Mouse (Mus musculus) liver, embryonic 14.5 days (tissue): ENCODE data around the gene Hes6. TPM values are rescaled to one million over a fixed set of nuclear protein-coding genes. Genes with fewer than 3 reads are reported as not detected.

Experiments used
- ATAC-seq: fragments of 200-750 bp; cut with Nextera tagmentation; 2 replicates; pipeline ENCODE4 v1.8.0; 2017; ENCODE audit warnings: moderate number of reproducible peaks, mild to moderate bottlenecking, moderate library complexity; ENCODE audit not compliant: insufficient read depth
- DNase-seq, 3 experiments: peaks; one replicate each; pipeline ENCODE4 v3.0.0-alpha.2; 2012 to 2013; ENCODE audit warnings: low read depth in 3 of 3, low spot score in 3 of 3
- H3K27ac ChIP-seq: fragments of 300-500 bp; sonication (generic); 2 replicates; pipeline ENCODE4 v1.5.1; 2014; ENCODE audit warnings: moderate library complexity, mild to moderate bottlenecking, control low read depth, inconsistent platforms
- H3K27me3 ChIP-seq: fragments of 300-500 bp; sonication (generic); 2 replicates; pipeline ENCODE4 v1.6.1; 2014; ENCODE audit warnings: mild to moderate bottlenecking, low read length, moderate library complexity; ENCODE audit not compliant: control insufficient read depth, insufficient read depth
- H3K36me3 ChIP-seq: fragments of 300-500 bp; sonication (generic); replicated peaks from 2 replicates; pipeline ENCODE4 v1.6.1; 2014; ENCODE audit warnings: low read depth; ENCODE audit not compliant: control insufficient read depth, insufficient read depth
- H3K4me1 ChIP-seq, 2 experiments: fragments of 200-500 bp in 1 of 2; fragments of 300-500 bp in 1 of 2; sonication (generic) in 1 of 2; replicated peaks; 2 replicates each; pipeline ENCODE4 v1.6.1; 2012 to 2014; ENCODE audit warnings: antibody characterized with exemption in 1 of 2, inconsistent platforms in 1 of 2, low read length in 1 of 2; ENCODE audit not compliant: control insufficient read depth in 2 of 2, insufficient read depth in 2 of 2
- H3K4me2 ChIP-seq: fragments of 300-500 bp; sonication (generic); 2 replicates; pipeline ENCODE4 v1.6.1; 2014; ENCODE audit warnings: low read depth, mild to moderate bottlenecking, control low read depth, moderate library complexity
- H3K4me3 ChIP-seq, 2 experiments: fragments of 200-500 bp in 1 of 2; fragments of 300-500 bp in 1 of 2; sonication (generic) in 1 of 2; 2 replicates each; pipeline ENCODE4 v1.5.1; 2012 to 2014; ENCODE audit warnings: low read depth in 2 of 2, low read length in 2 of 2, mild to moderate bottlenecking in 2 of 2, control low read depth in 1 of 2, inconsistent platforms in 1 of 2, moderate library complexity in 1 of 2; ENCODE audit not compliant: insufficient read depth in 1 of 2
- H3K9ac ChIP-seq: fragments of 300-500 bp; sonication (generic); replicated peaks from 2 replicates; pipeline ENCODE4 v1.6.1; 2014; ENCODE audit warnings: mild to moderate bottlenecking, control low read depth, moderate library complexity
- H3K9me3 ChIP-seq: fragments of 300-500 bp; sonication (generic); 2 replicates; pipeline ENCODE4 v1.6.1; 2016; ENCODE audit warnings: low read length, mixed read lengths; ENCODE audit not compliant: control insufficient read depth
- CTCF ChIP-seq: IDR thresholded peaks from 2 replicates; pipeline ENCODE4 v1.5.1; 2016; ENCODE audit warnings: antibody characterized with exemption, low read depth, control low read depth
- EP300 ChIP-seq: IDR thresholded peaks from 2 replicates; pipeline ENCODE4 v1.6.1; 2016; ENCODE audit warnings: antibody characterized with exemption, low read depth
- WGBS: fragments of 180-500 bp; shearing (Covaris S2); extraction: QIAGEN DNeasy Blood & Tissue Kit; methylation state at CpG from one replicate; pipeline ENCODE4 v1.1.7; 2014; ENCODE audit not compliant: insufficient replicate concordance; 5-methylcytosine and 5-hydroxymethylcytosine counted together
- polyA plus RNA-seq, 2 experiments: library from polyadenylated mRNA; depleted of rRNA in 1 of 2; stranded (reverse) in 1 of 2; unstranded in 1 of 2; fragments of >200 nt; fragmentation: Nextera tagmentation in 1 of 2; extraction: Ambion mirVana in 1 of 2; gene quantifications; 2 replicates each; pipeline versions ENCODE4 v1.2.1 to v1.2.3; 2012 to 2014

Hes6 gene
- polyA plus RNA-seq, 2 experiments = 11.2 to 15.1 TPM

DNA sequence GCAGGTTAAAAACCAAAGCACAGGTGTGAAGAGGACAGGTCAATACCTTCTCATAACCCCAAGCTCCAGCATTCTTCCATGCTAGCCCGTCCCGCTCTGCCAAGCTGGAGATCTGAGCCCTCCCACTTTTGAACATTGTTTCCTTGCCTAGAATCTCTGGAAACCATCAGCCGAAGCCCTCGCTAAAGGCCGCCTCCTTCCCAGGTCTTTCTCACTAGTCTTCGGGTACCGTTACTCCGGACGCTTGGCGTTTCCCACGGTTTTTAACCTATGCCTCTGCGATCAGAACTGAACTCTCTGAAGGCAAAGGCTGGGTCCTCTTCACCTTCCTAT, 15.9 kb downstream of the Hes6 start:
- under 1% methylated on average over 12 of the region's 12 CpGs for WGBS
- ATAC-seq = no peak
- peaks cover 22% of the 10 kb centered on the region for H3K36me3 ChIP-seq

DNA sequence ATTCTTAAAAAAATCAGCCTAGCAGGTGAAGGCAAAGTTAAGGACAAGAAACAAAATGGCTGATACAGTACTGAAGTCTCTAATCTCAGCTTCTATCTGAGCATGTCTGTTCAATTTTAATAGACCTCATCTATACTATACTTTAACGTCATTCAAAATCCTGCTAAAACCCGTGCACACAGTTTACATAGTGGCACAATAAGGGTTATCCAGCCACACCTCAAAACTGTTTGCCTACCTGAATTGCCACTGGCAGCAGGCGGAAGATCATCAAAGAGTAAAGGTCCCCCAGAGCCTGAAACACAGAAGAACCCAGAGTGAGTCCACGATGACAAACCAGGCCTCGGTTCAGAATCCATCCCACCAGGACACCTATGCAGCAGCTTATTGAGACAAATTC, 23.5 kb downstream of the Hes6 start:
- H3K4me2 ChIP-seq = no peak overlapping the region
- H3K9ac ChIP-seq = no peak overlapping the region
- 81% methylated on average over 5 of the region's 5 CpGs for WGBS
- no peaks in the 10 kb centered on the region for H3K9me3 ChIP-seq
- no peaks in the 10 kb centered on the region for H3K27me3 ChIP-seq
- no peaks in the 10 kb centered on the region for H3K4me1 ChIP-seq
- DNase-seq (no peak), ATAC-seq (no peak)
- H3K27ac ChIP-seq = no peak overlapping the region
- no peak overlapping the region for H3K4me3 ChIP-seq
- H3K36me3 ChIP-seq = peaks cover 72% of the 10 kb centered on the region
- TF ChIP-seq CTCF (no peak), EP300 (no peak)

More for the DNA sequence above, 15.9 kb downstream of the Hes6 start:
- Histone ChIP-seq H3K4me3 (peak overlapping the region; percentile 92 to 99), H3K27me3 (no peaks in the 10 kb centered on the region), H3K4me1 (peaks cover 9 to 17% of the 10 kb centered on the region in 2 experiments), H3K4me2 (peak overlapping the region; percentile 98), H3K9me3 (no peaks in the 10 kb centered on the region), H3K27ac (peak overlapping the region; percentile 79), H3K9ac (peak overlapping the region; percentile 95)
- no peak for TF ChIP-seq CTCF
- no peak for TF ChIP-seq EP300
- no peak for DNase-seq

GRCm38 (mm10) chr1:91381091-91381471, 32.8 kb downstream of the Hes6 start:
- TF ChIP-seq EP300 = no peak
- TF ChIP-seq CTCF = no peak
- Histone ChIP-seq H3K27me3 (no peaks in the 10 kb centered on the region), H3K4me3 (no peak overlapping the region), H3K27ac (no peak overlapping the region), H3K9ac (no peak overlapping the region), H3K36me3 (peaks cover 86% of the 10 kb centered on the region), H3K4me2 (no peak overlapping the region), H3K4me1 (no peaks in the 10 kb centered on the region), H3K9me3 (no peaks in the 10 kb centered on the region)
- WGBS = 86% methylated on average over 4 of the region's 4 CpGs
- DNase-seq (no peak), ATAC-seq (no peak)

- 62% methylated on average over 7 of the region's 7 CpGs for WGBS
- Histone ChIP-seq H3K4me3 (no peak overlapping the region), H3K4me2 (no peak overlapping the region), H3K9ac (no peak overlapping the region), H3K27me3 (no peaks in the 10 kb centered on the region), H3K4me1 (no peaks in the 10 kb centered on the region), H3K27ac (no peak overlapping the region), H3K36me3 (peaks cover 88% of the 10 kb centered on the region), H3K9me3 (no peaks in the 10 kb centered on the region)
- peak; percentile 67; the same call in 1 of the 2 replicates for ATAC-seq
- TF ChIP-seq EP300 = no peak
- TF ChIP-seq CTCF = peak; percentile 92
- peak; percentile 55 to 68 (median 64) for DNase-seq
Observed at GRCm38 (mm10) chr1:91380453-91381090, 33.3 kb downstream of the Hes6 start.

GRCm38 (mm10) chr1:91373414-91373835, 40.4 kb downstream of the Hes6 start:
- 24% methylated on average over 6 of the region's 6 CpGs for WGBS
- Histone ChIP-seq H3K4me3 (no peak overlapping the region), H3K27ac (peak overlapping the region; percentile 72), H3K4me1 (peaks cover 15 to 22% of the 10 kb centered on the region in 2 experiments), H3K4me2 (peak overlapping the region; percentile 36), H3K9me3 (no peaks in the 10 kb centered on the region), H3K27me3 (no peaks in the 10 kb centered on the region), H3K9ac (no peak overlapping the region), H3K36me3 (peaks cover 73% of the 10 kb centered on the region)
- DNase-seq (peak; percentile 61 to 83 (median 66)), ATAC-seq (peak; percentile 89)
- TF ChIP-seq EP300 (peak; percentile 54; the same call in 1 of the 2 replicates), CTCF (no peak)
